Mouse (Mus musculus): Measurements from ENCODE around the gene Wdr47.

DNA sequence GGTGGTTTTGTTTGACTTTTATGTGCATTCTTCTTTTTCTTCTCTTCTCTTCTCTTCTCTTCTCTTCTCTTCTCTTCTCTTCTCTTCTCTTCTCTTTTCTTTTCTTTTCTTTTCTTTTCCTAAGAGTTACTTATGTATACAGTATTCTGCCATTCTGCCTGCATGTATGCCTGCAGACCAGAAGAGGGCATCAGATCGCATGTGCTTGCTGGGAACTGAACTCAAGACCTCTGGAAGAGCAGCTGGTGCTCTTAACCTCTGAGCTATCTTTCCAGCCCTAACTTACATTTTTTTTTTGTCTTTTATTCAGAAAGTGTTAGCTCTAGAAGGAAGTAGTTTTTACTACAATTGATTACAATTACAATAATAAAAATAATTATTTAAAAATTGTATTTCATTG, 69.9 kb downstream of the Wdr47 start:
- TF ChIP-seq TAL1 (IDR thresholded peaks at IDR 0.05; ENCODE audit: low read length) (no peak), GATA1 (IDR thresholded peaks at IDR 0.05; ENCODE audit: low read length) (no peak)

All from erythroblast, embryonic 14.5 days (primary cell).